ENCODE assay signal across 19 mouse cellular contexts in genomic region chr17:49047921-49048320, GRCm38 (mm10).
DNase-seq lines count a peak whose midpoint lies in the region; ATAC-seq lines count a peak whose summit lies in the region.
"Had no signal": no experiment of that assay in that cellular context is flagged by ENCODE, and none has a peak within 500 bp of the region (broad histone marks: within the 10 kb centered on the region; RNA-seq: fewer than 3 reads in every experiment).

No protein-coding gene starts in this region.

- 14% methylated on average over 4 of the region's 4 CpGs for WGBS in kidney, embryonic 15.5 days
- 19% methylated on average over 4 of the region's 4 CpGs for whole genome bisulfite sequencing in limb, embryonic 15.5 days

- H3K9me3 ChIP-seq in kidney, embryonic 15.5 days (replicated peaks) = no peaks in the 10 kb centered on the region
- H3K9me3 ChIP-seq in limb, embryonic 15.5 days = no peaks in the 10 kb centered on the region
- H3K9me3 ChIP-seq: embryonic facial prominence, embryonic 15.5 days; limb, embryonic 13.5 days; liver, embryonic 15.5 days; midbrain, embryonic 12.5 days; neural tube, embryonic 12.5 days had no signal

- ATAC-seq in kidney, embryonic 15.5 days (replicated peaks; ENCODE audit: low FRiP score) = peak; percentile 54; the same call in 1 of the 2 replicates
- ATAC-seq in limb, embryonic 15.5 days (ENCODE audit: insufficient number of reproducible peaks, low FRiP score, low TSS enrichment, low read depth) = no peak
- ATAC-seq: forebrain, postnatal 0 days; hindbrain, embryonic 16.5 days had no signal

- peaks cover 25% of the 10 kb centered on the region for H3K4me1 ChIP-seq in kidney, embryonic 15.5 days
- H3K4me1 ChIP-seq in limb, embryonic 15.5 days = 0 out of 2 replicates have a peak, but pooled peaks cover 5% of the 10 kb centered on the region
- H3K4me1 ChIP-seq: liver, embryonic 15.5 days had no signal

- no peak overlapping the region for H3K4me2 ChIP-seq in kidney, embryonic 15.5 days
- no peak overlapping the region for H3K4me2 ChIP-seq in limb, embryonic 15.5 days
- H3K4me2 ChIP-seq: embryonic facial prominence, embryonic 15.5 days; limb, embryonic 13.5 days; liver, embryonic 15.5 days; midbrain, embryonic 12.5 days; neural tube, embryonic 12.5 days had no signal

- no peak overlapping the region for H3K4me3 ChIP-seq in kidney, embryonic 15.5 days (replicated peaks)
- H3K4me3 ChIP-seq in limb, embryonic 15.5 days = no peak overlapping the region
- H3K4me3 ChIP-seq: embryonic facial prominence, embryonic 15.5 days; limb, embryonic 13.5 days; liver, embryonic 15.5 days; midbrain, embryonic 12.5 days; neural tube, embryonic 12.5 days had no signal

- H3K27me3 ChIP-seq in kidney, embryonic 15.5 days = no peaks in the 10 kb centered on the region
- no peaks in the 10 kb centered on the region for H3K27me3 ChIP-seq in limb, embryonic 15.5 days
- H3K27me3 ChIP-seq: embryonic facial prominence, embryonic 15.5 days; limb, embryonic 13.5 days; liver, embryonic 15.5 days had no signal

- H3K9ac ChIP-seq in kidney, embryonic 15.5 days = no peak overlapping the region
- H3K9ac ChIP-seq in limb, embryonic 15.5 days = no peak overlapping the region
- H3K9ac ChIP-seq: embryonic facial prominence, embryonic 15.5 days; forebrain, postnatal 0 days; limb, embryonic 13.5 days; liver, embryonic 15.5 days; midbrain, embryonic 12.5 days; neural tube, embryonic 12.5 days had no signal

- DNase-seq in kidney, adult 11 months = peak; percentile 9
- no peak for DNase-seq in kidney, adult 18-20 months
- peak; percentile 11 for DNase-seq in adrenal gland, postnatal 14 days
- DNase-seq in layer of hippocampus, postnatal 14 days (ENCODE audit: low spot score in 2 of 2) = no peak
- no peak for DNase-seq in right cerebral cortex, adult 18-20 months
- DNase-seq: cerebellum, adult 8-10 months; forebrain, postnatal 0 days; spleen, adult 18-20 months; thymus, postnatal 4 days had no signal

- peak overlapping the region; percentile 67 for H3K27ac ChIP-seq in kidney, embryonic 15.5 days
- 0 out of 2 replicates have a peak overlapping the region, but pooled peaks have one; percentile 3 for H3K27ac ChIP-seq in limb, embryonic 15.5 days
- H3K27ac ChIP-seq: embryonic facial prominence, embryonic 15.5 days; limb, embryonic 13.5 days; liver, embryonic 15.5 days; macrophage; midbrain, embryonic 12.5 days; neural tube, embryonic 12.5 days had no signal

- H3K36me3 ChIP-seq in kidney, embryonic 15.5 days = no peaks in the 10 kb centered on the region
- no peaks in the 10 kb centered on the region for H3K36me3 ChIP-seq in limb, embryonic 15.5 days
- H3K36me3 ChIP-seq: embryonic facial prominence, embryonic 15.5 days; G1E; limb, embryonic 13.5 days; liver, embryonic 15.5 days; midbrain, embryonic 12.5 days; neural tube, embryonic 12.5 days had no signal

Comparison
In these comparisons a context has a peak if more than half of its experiments do, and no peak if none do; other contexts are left out.
1. DNase-seq: peak in kidney, adult 11 months (single experiment) and adrenal gland, postnatal 14 days (single experiment); none in kidney, adult 18-20 months (single experiment), layer of hippocampus, postnatal 14 days (0 of 2) and right cerebral cortex, adult 18-20 months (single experiment).